Mouse (Mus musculus): ENCODE results near the gene Sarm1. TPM values are rescaled to one million over a fixed set of nuclear protein-coding genes. Genes with fewer than 3 reads are reported as not detected.
"Not testable (repeated sequence)": the region's sequence is repeated elsewhere in the genome, so short reads cannot be mapped to it uniquely, and the experiment has no call there.

Gene Sarm1
- polyA plus RNA-seq, 1 experiment from 2014 or later = 0.12 TPM

GRCm38 (mm10) chr11:78531515-78531914, 34.0 kb upstream of the Sarm1 start:
- not testable (repeated sequence) for H3K27me3 ChIP-seq (ENCODE audit: control insufficient read depth, insufficient read depth, low read length); H3K4me2 ChIP-seq (ENCODE audit: low read depth, low read length); H3K4me3 ChIP-seq (ENCODE audit: low read length); H3K9ac ChIP-seq (ENCODE audit: low read length); H3K4me1 ChIP-seq (ENCODE audit: control insufficient read depth, insufficient read depth, low read length); H3K9me3 ChIP-seq (replicated peaks; ENCODE audit: control insufficient read depth, low read length); ATAC-seq (replicated peaks; ENCODE audit: extremely low read depth, insufficient read depth, low FRiP score)
- Histone ChIP-seq H3K27ac (ENCODE audit: low read length) (peak overlapping the region; percentile 82), H3K36me3 (ENCODE audit: control insufficient read depth, insufficient read depth) (peaks cover 32% of the 10 kb centered on the region)
- WGBS = 76% methylated on average over 10 of the region's 10 CpGs

- Histone ChIP-seq H3K27ac (ENCODE audit: low read length) (peak overlapping the region; percentile 82), H3K27me3 (ENCODE audit: control insufficient read depth, insufficient read depth, low read length) (no peaks in the 10 kb centered on the region), H3K9me3 (replicated peaks; ENCODE audit: control insufficient read depth, low read length) (no peaks in the 10 kb centered on the region), H3K36me3 (ENCODE audit: control insufficient read depth, insufficient read depth) (peaks cover 34% of the 10 kb centered on the region), H3K9ac (ENCODE audit: low read length) (no peak overlapping the region), H3K4me3 (ENCODE audit: low read length) (no peak overlapping the region), H3K4me2 (ENCODE audit: low read depth, low read length) (no peak overlapping the region), H3K4me1 (ENCODE audit: control insufficient read depth, insufficient read depth, low read length) (peaks cover 10% of the 10 kb centered on the region)
- 41% methylated on average over 6 of the region's 6 CpGs for WGBS
- no peak for ATAC-seq (replicated peaks; ENCODE audit: extremely low read depth, insufficient read depth, low FRiP score)
Measured at GRCm38 (mm10) chr11:78531046-78531445, 33.5 kb upstream of the Sarm1 start.

DNA sequence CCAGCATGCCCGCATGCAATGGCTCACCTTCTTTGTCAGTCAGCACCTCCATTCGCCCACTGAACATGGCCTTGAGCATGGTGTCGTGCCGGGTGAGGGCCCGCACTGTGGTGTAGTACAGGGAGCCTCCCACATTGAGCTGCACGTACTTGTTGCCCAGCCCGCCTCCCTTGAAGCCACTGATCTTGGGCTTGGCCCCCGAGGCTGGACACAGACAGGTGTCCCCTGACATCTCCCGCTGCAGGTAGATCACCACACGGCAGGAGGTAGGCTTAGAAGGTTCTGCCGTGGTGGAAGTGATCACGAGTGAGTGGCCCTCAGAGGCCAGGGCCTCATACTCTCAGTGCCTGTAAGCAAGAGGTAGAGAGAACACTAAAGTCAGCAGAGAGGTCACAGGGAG, 32.4 kb upstream of the Sarm1 start:
- H3K4me2 ChIP-seq (ENCODE audit: low read depth, low read length) = peak overlapping the region; percentile 26; the same call in 1 of the 2 replicates

DNA sequence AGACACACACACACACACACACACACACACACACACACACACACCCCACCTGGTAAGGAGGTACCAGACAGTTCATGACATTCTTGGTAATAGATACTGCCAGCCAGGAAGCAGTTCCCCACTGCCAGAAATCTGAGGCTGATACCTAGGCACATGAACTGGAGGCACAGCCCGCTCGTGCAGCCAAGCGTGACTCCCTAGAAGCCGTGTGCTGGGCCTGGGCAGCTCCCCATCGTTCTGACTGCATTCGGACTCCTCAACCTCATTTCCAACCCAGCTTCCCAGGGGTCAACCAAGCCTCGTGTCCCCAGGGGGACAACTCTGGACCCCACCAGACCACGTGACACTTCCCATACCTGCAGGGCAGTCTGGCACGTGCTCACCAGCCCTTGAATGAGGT, 31.2 kb upstream of the Sarm1 start:
- H3K9me3 ChIP-seq (replicated peaks; ENCODE audit: control insufficient read depth, low read length) = no peaks in the 10 kb centered on the region
- H3K27me3 ChIP-seq (ENCODE audit: control insufficient read depth, insufficient read depth, low read length) = no peaks in the 10 kb centered on the region
- H3K27ac ChIP-seq (ENCODE audit: low read length) = no peak overlapping the region
- no peak overlapping the region for H3K4me2 ChIP-seq (ENCODE audit: low read depth, low read length)
- peaks cover 51% of the 10 kb centered on the region for H3K36me3 ChIP-seq (ENCODE audit: control insufficient read depth, insufficient read depth)
- H3K4me1 ChIP-seq (ENCODE audit: control insufficient read depth, insufficient read depth, low read length) = no peaks in the 10 kb centered on the region
- no peak overlapping the region for H3K9ac ChIP-seq (ENCODE audit: low read length)
- H3K4me3 ChIP-seq (ENCODE audit: low read length) = no peak overlapping the region
- WGBS = 91% methylated on average over 9 of the region's 9 CpGs
- ATAC-seq (replicated peaks; ENCODE audit: extremely low read depth, insufficient read depth, low FRiP score) = no peak

More for the DNA sequence above, 32.4 kb upstream of the Sarm1 start:
- Histone ChIP-seq H3K27ac (ENCODE audit: low read length) (peak overlapping the region; percentile 82; the same call in 1 of the 2 replicates), H3K9ac (ENCODE audit: low read length) (no peak overlapping the region), H3K9me3 (replicated peaks; ENCODE audit: control insufficient read depth, low read length) (no peaks in the 10 kb centered on the region), H3K4me1 (ENCODE audit: control insufficient read depth, insufficient read depth, low read length) (peaks cover 6% of the 10 kb centered on the region), H3K4me3 (ENCODE audit: low read length) (no peak overlapping the region), H3K27me3 (ENCODE audit: control insufficient read depth, insufficient read depth, low read length) (no peaks in the 10 kb centered on the region), H3K36me3 (ENCODE audit: control insufficient read depth, insufficient read depth) (peaks cover 38% of the 10 kb centered on the region)
- ATAC-seq (replicated peaks; ENCODE audit: extremely low read depth, insufficient read depth, low FRiP score) = no peak
- 88% methylated on average over 12 of the region's 12 CpGs for WGBS

DNA sequence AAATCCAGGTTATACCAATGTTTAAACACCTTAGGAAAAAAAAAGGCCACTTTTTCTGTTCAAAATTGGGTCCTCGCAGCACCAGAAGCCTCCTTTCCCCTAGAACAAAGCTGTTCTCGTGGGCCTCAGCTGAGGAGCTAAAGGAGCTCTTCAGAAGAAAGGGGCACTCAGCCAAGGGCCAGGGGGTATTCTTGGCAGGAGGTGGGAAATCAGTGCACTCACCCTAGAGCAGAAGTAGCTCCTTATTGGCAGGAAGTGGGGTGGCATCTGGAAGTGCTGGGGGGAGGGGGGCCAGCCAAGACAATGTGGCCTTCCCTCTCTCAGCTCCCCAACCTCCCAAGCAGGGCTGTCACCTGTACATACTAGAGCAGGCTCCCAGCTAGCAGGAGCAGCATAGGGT, 27.3 kb upstream of the Sarm1 start:
- WGBS = 78% methylated on average over 2 of the region's 2 CpGs
- no peaks in the 10 kb centered on the region for H3K9me3 ChIP-seq (replicated peaks; ENCODE audit: control insufficient read depth, low read length)
- H3K4me1 ChIP-seq (ENCODE audit: control insufficient read depth, insufficient read depth, low read length) = no peaks in the 10 kb centered on the region
- H3K9ac ChIP-seq (ENCODE audit: low read length) = no peak overlapping the region
- no peak overlapping the region for H3K27ac ChIP-seq (ENCODE audit: low read length)
- H3K4me3 ChIP-seq (ENCODE audit: low read length) = no peak overlapping the region
- no peak overlapping the region for H3K4me2 ChIP-seq (ENCODE audit: low read depth, low read length)
- H3K27me3 ChIP-seq (ENCODE audit: control insufficient read depth, insufficient read depth, low read length) = no peaks in the 10 kb centered on the region
- ATAC-seq (replicated peaks; ENCODE audit: extremely low read depth, insufficient read depth, low FRiP score) = no peak
- H3K36me3 ChIP-seq (ENCODE audit: control insufficient read depth, insufficient read depth) = peaks cover 77% of the 10 kb centered on the region

- H3K4me2 ChIP-seq (ENCODE audit: low read depth, low read length) = no peak overlapping the region
- 75% methylated on average over 9 of the region's 9 CpGs for WGBS
- no peaks in the 10 kb centered on the region for H3K4me1 ChIP-seq (ENCODE audit: control insufficient read depth, insufficient read depth, low read length)
- H3K27ac ChIP-seq (ENCODE audit: low read length) = no peak overlapping the region
- no peak overlapping the region for H3K4me3 ChIP-seq (ENCODE audit: low read length)
- no peaks in the 10 kb centered on the region for H3K9me3 ChIP-seq (replicated peaks; ENCODE audit: control insufficient read depth, low read length)
- H3K36me3 ChIP-seq (ENCODE audit: control insufficient read depth, insufficient read depth) = peaks cover 75% of the 10 kb centered on the region
- no peak for ATAC-seq (replicated peaks; ENCODE audit: extremely low read depth, insufficient read depth, low FRiP score)
- H3K27me3 ChIP-seq (ENCODE audit: control insufficient read depth, insufficient read depth, low read length) = no peaks in the 10 kb centered on the region
- H3K9ac ChIP-seq (ENCODE audit: low read length) = no peak overlapping the region
Measured at GRCm38 (mm10) chr11:78523241-78523955, 25.8 kb upstream of the Sarm1 start.

DNA sequence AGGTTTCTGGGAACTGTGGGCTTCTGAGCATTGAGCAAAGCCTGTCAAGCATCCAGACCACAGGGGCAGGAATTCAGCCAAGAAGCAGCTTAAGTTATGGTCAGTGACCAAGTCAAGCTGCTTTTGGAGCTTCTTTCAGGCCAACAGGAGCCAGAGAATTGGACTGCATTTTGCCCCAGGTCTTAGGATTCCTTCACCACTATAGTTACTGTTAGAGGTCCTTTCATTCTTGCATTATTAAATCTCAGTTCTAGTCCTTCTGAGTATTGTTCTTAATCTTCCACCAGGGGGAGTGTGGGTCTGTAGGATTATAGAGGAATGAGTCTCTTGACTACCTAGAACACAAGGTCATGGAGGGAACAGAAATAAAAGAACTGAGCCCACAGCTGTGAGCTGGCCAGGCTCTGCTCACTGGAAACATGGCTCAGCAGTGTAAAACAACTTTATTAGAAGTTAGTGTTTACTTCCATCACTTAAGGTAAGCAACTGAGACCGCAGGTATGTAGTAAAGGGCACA, 25.0 kb upstream of the Sarm1 start:
- H3K4me1 ChIP-seq (ENCODE audit: control insufficient read depth, insufficient read depth, low read length) = no peaks in the 10 kb centered on the region
- no peaks in the 10 kb centered on the region for H3K9me3 ChIP-seq (replicated peaks; ENCODE audit: control insufficient read depth, low read length)
- WGBS = 90% methylated on average over 1 of the region's 1 CpGs
- H3K9ac ChIP-seq (ENCODE audit: low read length) = no peak overlapping the region
- ATAC-seq (replicated peaks; ENCODE audit: extremely low read depth, insufficient read depth, low FRiP score) = no peak
- no peaks in the 10 kb centered on the region for H3K27me3 ChIP-seq (ENCODE audit: control insufficient read depth, insufficient read depth, low read length)
- no peak overlapping the region for H3K4me2 ChIP-seq (ENCODE audit: low read depth, low read length)
- no peak overlapping the region for H3K27ac ChIP-seq (ENCODE audit: low read length)
- H3K4me3 ChIP-seq (ENCODE audit: low read length) = no peak overlapping the region
- H3K36me3 ChIP-seq (ENCODE audit: control insufficient read depth, insufficient read depth) = peaks cover 76% of the 10 kb centered on the region

DNA sequence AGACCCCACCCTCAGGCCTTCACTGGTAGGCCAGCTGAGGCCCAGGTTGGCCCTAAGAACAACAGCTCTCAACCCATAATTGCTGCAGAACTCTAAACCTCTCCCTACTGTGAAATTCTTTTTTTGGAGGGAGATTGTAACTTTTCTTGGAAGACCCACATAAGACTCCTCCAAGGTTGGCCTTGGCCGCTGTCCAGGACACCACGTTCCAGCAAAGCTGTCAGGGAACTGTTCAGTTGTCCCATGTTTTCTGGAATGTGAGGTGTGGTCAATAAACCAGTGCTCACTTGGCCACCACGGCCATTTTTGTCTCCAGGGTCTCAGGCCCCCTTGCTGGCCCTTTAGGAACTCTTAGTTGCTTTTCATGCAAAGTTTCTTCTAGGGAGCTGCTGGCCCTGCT, 24.3 kb upstream of the Sarm1 start:
- H3K36me3 ChIP-seq (ENCODE audit: control insufficient read depth, insufficient read depth) = peaks cover 70% of the 10 kb centered on the region
- H3K27ac ChIP-seq (ENCODE audit: low read length) = no peak overlapping the region
- WGBS = 68% methylated on average over 3 of the region's 3 CpGs
- no peak overlapping the region for H3K4me2 ChIP-seq (ENCODE audit: low read depth, low read length)
- H3K4me3 ChIP-seq (ENCODE audit: low read length) = no peak overlapping the region
- H3K9ac ChIP-seq (ENCODE audit: low read length) = no peak overlapping the region
- H3K4me1 ChIP-seq (ENCODE audit: control insufficient read depth, insufficient read depth, low read length) = no peaks in the 10 kb centered on the region
- H3K9me3 ChIP-seq (replicated peaks; ENCODE audit: control insufficient read depth, low read length) = no peaks in the 10 kb centered on the region
- no peaks in the 10 kb centered on the region for H3K27me3 ChIP-seq (ENCODE audit: control insufficient read depth, insufficient read depth, low read length)
- no peak for ATAC-seq (replicated peaks; ENCODE audit: extremely low read depth, insufficient read depth, low FRiP score)

DNA sequence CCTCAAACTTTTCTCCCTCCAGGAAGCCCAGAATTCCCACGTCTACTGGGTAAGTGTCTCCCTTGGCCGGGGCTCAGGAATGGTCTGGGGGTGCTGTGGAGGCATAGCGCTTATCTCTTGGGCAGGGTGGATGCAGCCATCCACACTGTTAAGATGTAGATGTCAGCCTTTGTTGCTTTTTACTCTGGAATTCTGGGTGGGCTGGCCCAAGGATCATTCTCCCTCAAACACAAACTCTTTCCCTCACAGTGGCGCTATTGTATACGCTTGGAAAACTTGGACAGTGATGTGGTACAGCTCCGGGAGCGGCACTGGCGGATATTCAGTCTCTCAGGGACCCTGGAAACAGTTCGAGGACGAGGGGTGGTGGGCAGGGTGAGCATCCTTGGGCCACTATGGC, 21.4 kb upstream of the Sarm1 start:
- ATAC-seq (replicated peaks; ENCODE audit: extremely low read depth, insufficient read depth, low FRiP score) = no peak
- 84% methylated on average over 10 of the region's 10 CpGs for WGBS
- Histone ChIP-seq H3K9me3 (replicated peaks; ENCODE audit: control insufficient read depth, low read length) (no peaks in the 10 kb centered on the region), H3K36me3 (ENCODE audit: control insufficient read depth, insufficient read depth) (peaks cover 70% of the 10 kb centered on the region), H3K27me3 (ENCODE audit: control insufficient read depth, insufficient read depth, low read length) (no peaks in the 10 kb centered on the region), H3K4me3 (ENCODE audit: low read length) (no peak overlapping the region), H3K9ac (ENCODE audit: low read length) (no peak overlapping the region), H3K4me1 (ENCODE audit: control insufficient read depth, insufficient read depth, low read length) (no peaks in the 10 kb centered on the region), H3K4me2 (ENCODE audit: low read depth, low read length) (no peak overlapping the region), H3K27ac (ENCODE audit: low read length) (no peak overlapping the region)

All from heart, embryonic 16.5 days (tissue).